Mouse (Mus musculus): ENCODE measurements at regions not wholly inside any gene's neighbourhood (a gene's known extent, or its start where the extent isn't known, plus 50 kb on each side); places are given as distances from the start of the nearest gene placed in this dataset.

- no peak for DNase-seq (ENCODE audit: low read depth, low spot score)
Measured at GRCm38 (mm10) chr5:42364116-42364515, 296.4 kb downstream of the Gm16223 start.

GRCm38 (mm10) chr5:42387959-42388358 lies 320.2 kb downstream of the Gm16223 start:
- peak; percentile 72 for DNase-seq (ENCODE audit: low read depth, low spot score)

GRCm38 (mm10) chr5:42396695-42397094 lies 328.9 kb downstream of the Gm16223 start:
- no peak for DNase-seq (ENCODE audit: low read depth, low spot score)

- peak; percentile 64 for DNase-seq (ENCODE audit: low read depth, low spot score)
Measured at GRCm38 (mm10) chr5:42409981-42410380, 342.2 kb downstream of the Gm16223 start.

DNA sequence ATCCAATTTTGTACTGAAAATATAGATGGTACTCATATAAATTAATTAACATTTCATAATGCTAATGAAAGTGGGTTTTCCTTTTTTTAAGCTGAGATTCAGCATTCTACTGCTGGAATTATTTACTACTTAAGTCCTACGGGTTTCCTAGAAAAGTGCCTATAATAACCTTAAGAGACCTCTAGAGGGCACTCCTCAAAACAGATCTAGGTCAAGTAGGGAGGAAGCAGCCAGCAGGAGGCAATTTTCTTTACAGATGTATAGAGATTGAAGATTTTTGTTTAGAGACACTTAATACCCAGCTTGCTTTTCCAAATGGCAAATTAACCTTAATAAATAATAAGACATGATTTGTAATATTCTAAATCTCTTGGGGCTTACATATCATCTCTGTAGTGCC lies 344.5 kb downstream of the Gm16223 start:
- DNase-seq (ENCODE audit: low read depth, low spot score) = peak; percentile 71

- no peak for DNase-seq (ENCODE audit: low read depth, low spot score)
Measured at GRCm38 (mm10) chr5:42425902-42426301, 358.1 kb downstream of the Gm16223 start.

- DNase-seq (ENCODE audit: low read depth, low spot score) = peak; percentile 58
Measured at GRCm38 (mm10) chr5:42433147-42433546, 365.4 kb downstream of the Gm16223 start.

- no peak for DNase-seq (ENCODE audit: low read depth, low spot score)
Measured at GRCm38 (mm10) chr5:42448644-42449043, 380.9 kb downstream of the Gm16223 start.

DNA sequence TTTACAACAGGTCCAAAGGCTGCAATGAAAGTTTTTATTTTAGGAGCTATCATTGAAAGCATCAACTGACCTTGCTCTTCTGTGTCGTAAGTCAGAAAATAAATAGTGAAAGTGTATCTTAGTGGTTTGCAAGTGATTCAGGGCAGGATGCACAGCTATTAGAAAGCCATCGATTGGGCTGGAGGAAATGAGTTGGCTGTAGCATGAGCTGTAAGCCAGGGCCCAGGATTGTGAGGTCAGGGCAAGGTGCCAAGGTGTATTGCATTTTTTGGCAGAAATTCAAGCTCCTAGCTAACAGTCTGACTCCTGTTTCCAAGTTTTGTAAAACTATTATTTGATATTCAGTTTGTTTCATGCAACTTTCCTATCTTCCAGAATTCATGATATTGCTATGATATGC lies 381.8 kb downstream of the Gm16223 start:
- DNase-seq (ENCODE audit: low read depth, low spot score) = no peak

GRCm38 (mm10) chr5:42453707-42454106 lies 385.9 kb downstream of the Gm16223 start:
- no peak for DNase-seq (ENCODE audit: low read depth, low spot score)

DNA sequence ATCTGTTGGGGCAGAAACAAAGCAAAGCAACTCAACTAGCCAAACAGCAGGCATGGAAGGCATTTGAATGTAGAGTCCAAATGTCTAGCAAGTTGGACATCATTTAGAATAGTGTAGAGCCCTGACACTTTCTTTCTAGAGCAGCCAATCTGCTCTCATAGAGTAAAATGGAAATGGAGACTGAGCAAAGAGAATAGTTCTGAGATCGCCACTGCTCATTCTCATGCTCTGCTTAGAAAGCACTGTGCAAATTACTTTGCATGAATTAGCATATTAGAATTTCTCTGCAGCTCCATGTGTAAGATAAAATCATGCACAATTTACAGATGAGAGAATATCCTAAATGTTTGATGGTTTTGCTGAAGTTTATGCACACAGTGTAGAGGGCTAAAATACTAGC lies 393.4 kb downstream of the Gm16223 start:
- DNase-seq (ENCODE audit: low read depth, low spot score) = no peak

- DNase-seq (ENCODE audit: low read depth, low spot score) = peak; percentile 38
Measured at GRCm38 (mm10) chr5:42464814-42465213, 397.1 kb downstream of the Gm16223 start.

DNA sequence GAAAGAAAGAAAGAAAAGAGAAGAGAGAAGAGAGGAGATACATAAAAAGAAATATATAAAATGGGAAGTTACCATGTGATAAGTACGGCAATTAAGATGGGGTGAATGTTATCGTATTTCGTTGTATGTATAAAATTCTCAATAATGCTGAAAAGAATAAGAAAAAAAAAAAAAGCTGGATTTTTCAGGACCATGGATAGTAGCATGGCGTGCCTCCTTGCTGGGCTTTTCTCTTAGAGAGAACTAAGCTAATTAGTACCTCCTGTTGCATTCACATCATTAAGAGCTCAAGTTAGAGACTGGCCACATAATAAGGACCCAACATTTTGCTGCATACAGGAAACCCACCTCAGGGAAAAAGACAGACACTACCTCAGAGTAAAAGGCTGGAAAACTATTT lies 405.7 kb downstream of the Gm16223 start:
- no peak for DNase-seq (ENCODE audit: low read depth, low spot score)

GRCm38 (mm10) chr5:42502124-42502801 lies 434.5 kb downstream of the Gm16223 start:
- peak; percentile 8 for DNase-seq (ENCODE audit: low read depth, low spot score)

DNA sequence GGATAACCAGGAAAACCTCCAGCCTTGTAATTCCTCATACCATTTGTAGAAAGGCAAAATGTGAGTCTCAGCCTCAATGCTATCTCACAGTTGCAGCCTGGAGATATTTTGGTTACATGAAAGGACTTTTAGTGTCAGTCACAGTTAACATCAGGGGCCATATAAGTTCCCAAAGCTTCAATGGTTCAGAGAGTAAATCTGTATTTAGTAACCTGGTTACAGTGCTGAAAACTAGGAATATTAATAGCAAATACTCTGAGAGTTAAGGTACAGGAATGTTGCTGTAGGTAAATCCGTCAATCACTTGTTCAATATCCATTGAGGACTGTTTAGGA lies 435.0 kb downstream of the Gm16223 start:
- DNase-seq (ENCODE audit: low read depth, low spot score) = no peak

GRCm38 (mm10) chr5:42509200-42509599 lies 441.4 kb downstream of the Gm16223 start:
- peak; percentile 53 for DNase-seq (ENCODE audit: low read depth, low spot score)

- DNase-seq (ENCODE audit: low read depth, low spot score) = peak; percentile 71
Measured at GRCm38 (mm10) chr5:42523116-42524113, 455.7 kb downstream of the Gm16223 start.

DNA sequence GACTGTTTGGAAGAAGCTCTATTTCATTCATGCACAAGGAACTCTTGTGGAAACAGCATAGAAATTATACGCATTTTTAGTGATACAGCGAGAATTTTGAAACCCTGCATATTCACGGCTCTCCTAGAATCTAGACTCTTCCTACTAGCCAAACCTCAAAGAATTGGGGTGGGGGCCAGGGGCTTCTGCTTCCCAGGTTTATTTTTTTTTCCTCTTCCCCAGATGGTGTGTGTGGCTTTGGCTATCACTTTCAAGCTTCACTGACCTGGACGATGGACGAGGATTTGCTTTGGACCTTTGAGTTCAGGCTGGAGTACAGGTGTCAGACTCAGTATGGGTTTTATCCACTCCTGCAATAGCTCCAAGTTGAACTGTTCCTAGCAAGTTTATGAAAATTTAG lies 457.7 kb downstream of the Gm16223 start:
- no peak for DNase-seq (ENCODE audit: low read depth, low spot score)

DNA sequence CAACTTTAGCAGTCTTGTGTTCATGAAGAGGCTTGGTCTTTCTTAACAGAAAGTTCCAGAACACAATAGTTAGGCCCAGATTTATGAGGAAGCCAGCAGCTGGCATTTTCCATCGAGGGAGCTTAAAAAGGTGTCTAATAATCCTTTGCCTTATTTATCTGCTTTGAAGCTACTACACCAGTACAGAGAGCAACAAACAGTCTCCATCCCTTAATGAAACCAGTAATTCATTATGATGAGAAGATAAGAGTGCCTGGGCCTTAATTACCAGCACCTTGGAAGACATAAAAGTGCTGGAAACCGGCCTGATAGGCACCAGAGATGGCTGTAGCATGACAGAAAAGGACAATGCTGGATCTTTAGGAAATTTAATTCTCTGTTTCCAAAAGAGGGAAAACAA lies 492.8 kb downstream of the Gm16223 start:
- no peak for DNase-seq (ENCODE audit: low read depth, low spot score)

- no peak for DNase-seq (ENCODE audit: low read depth, low spot score)
Measured at GRCm38 (mm10) chr5:42563406-42563805, 495.6 kb downstream of the Gm16223 start.

DNA sequence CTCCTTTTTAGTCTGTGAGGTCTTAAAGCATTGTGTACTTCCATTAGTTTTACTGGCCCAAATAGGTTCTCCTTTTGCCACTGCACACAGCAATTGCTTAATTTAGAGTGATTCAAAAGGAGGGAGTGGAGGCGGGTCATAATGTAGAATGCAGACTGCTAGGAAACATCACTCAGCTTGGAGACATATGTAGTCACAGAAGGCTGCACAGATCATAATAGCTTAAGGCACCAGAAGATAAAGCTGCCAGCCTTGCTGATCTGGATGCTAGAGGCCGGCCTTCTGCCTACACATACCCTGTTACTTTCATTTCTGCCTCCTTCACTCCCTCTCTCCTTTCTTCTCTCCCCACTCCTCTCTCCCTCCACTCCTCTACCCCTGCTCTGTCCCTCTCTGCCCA lies 508.2 kb downstream of the Gm16223 start:
- peak; percentile 46 for DNase-seq (ENCODE audit: low read depth, low spot score)

- no peak for DNase-seq (ENCODE audit: low read depth, low spot score)
Measured at GRCm38 (mm10) chr5:42578208-42578844, 510.6 kb downstream of the Gm16223 start.

Data from brain, adult 2 months (tissue).